Mouse (Mus musculus) lung, embryonic 14.5 days (tissue): Measurements from ENCODE around the gene Ctdnep1. TPM values are rescaled to one million over a fixed set of nuclear protein-coding genes. Genes with fewer than 3 reads are reported as not detected.

Experiments
- ATAC-seq: fragments of 200-750 bp; cut with Nextera tagmentation; 2 replicates; pipeline ENCODE4 v1.8.0; 2017; ENCODE audit warnings: mild to moderate bottlenecking, moderate TSS enrichment, moderate library complexity; ENCODE audit not compliant: insufficient read depth
- DNase-seq: peaks from one replicate; pipeline ENCODE4 v3.0.0-alpha.2; 2015
- H3K27ac ChIP-seq: fragments of 300-500 bp; sonication (generic); 2 replicates; pipeline ENCODE4 v1.5.1; 2014; ENCODE audit warnings: low read depth, mild to moderate bottlenecking, moderate library complexity
- H3K27me3 ChIP-seq: fragments of 300-500 bp; sonication (generic); 2 replicates; pipeline ENCODE4 v1.6.1; 2014; ENCODE audit warnings: low read length, control low read depth; ENCODE audit not compliant: insufficient read depth
- H3K36me3 ChIP-seq: fragments of 300-500 bp; sonication (generic); 2 replicates; pipeline ENCODE4 v1.6.1; 2014; ENCODE audit warnings: control low read depth; ENCODE audit not compliant: insufficient read depth
- H3K4me1 ChIP-seq: fragments of 300-500 bp; sonication (generic); 2 replicates; pipeline ENCODE4 v1.6.1; 2014; ENCODE audit warnings: antibody characterized with exemption, control low read depth; ENCODE audit not compliant: insufficient read depth
- H3K4me2 ChIP-seq: fragments of 300-500 bp; sonication (generic); 2 replicates; pipeline ENCODE4 v1.6.1; 2014; ENCODE audit warnings: mild to moderate bottlenecking
- H3K4me3 ChIP-seq: fragments of 300-500 bp; sonication (generic); 2 replicates; pipeline ENCODE4 v1.5.1; 2014; ENCODE audit warnings: low read depth, low read length
- H3K9ac ChIP-seq: fragments of 300-500 bp; sonication (generic); 2 replicates; pipeline ENCODE4 v1.6.1; 2014
- H3K9me3 ChIP-seq: fragments of 300-500 bp; sonication (generic); 2 replicates; pipeline ENCODE4 v1.6.1; 2016; ENCODE audit warnings: low read depth, low read length, control low read depth
- CTCF ChIP-seq: IDR thresholded peaks from 2 replicates; pipeline ENCODE4 v1.5.1; 2016; ENCODE audit warnings: antibody characterized with exemption, low read depth
- WGBS: fragments of 180-500 bp; shearing (Covaris S2); extraction: QIAGEN DNeasy Blood & Tissue Kit; methylation state at CpG from one replicate; pipeline ENCODE4 v1.1.7; 2014; 5-methylcytosine and 5-hydroxymethylcytosine counted together
- polyA plus RNA-seq: library from polyadenylated mRNA; unstranded; fragments of >200 nt; fragmentation: Nextera tagmentation; extraction: Ambion mirVana; gene quantifications from 2 replicates; pipeline ENCODE4 v1.2.1, GENCODE M21; 2014

The Ctdnep1 gene
- polyA plus RNA-seq, 1 experiment from 2014 or later, result 28.3 TPM

DNA sequence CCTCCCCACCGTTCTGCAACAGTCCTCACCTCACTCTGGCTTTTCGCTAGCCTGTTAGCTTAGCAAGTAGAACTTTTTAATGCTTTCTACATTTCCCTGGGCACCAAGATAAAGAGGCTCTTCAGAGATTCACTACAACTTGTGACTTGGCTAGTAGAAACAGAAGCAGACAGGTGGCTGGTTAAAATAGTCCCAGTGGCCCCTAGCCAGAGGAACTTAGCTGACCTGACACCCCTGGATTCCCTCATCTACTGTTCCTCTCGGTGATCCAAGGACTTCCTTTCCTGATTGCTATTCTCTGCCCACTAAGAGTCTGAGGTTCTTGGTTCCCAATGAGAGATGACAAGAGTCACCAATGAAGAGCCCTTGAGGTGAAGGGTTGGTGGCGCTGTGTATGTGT, 2.4 kb downstream of the Ctdnep1 start:
- no peaks in the 10 kb centered on the region for H3K9me3 ChIP-seq
- no peaks in the 10 kb centered on the region for H3K27me3 ChIP-seq
- ATAC-seq, result no peak
- H3K27ac ChIP-seq, result no peak overlapping the region
- no peak for DNase-seq
- H3K36me3 ChIP-seq, result peaks cover 49% of the 10 kb centered on the region
- 73% methylated on average over 4 of the region's 4 CpGs for WGBS
- peak overlapping the region; percentile 98 for H3K9ac ChIP-seq
- TF ChIP-seq CTCF, result no peak
- peak overlapping the region; percentile 67 for H3K4me2 ChIP-seq
- 0 out of 2 replicates have a peak overlapping the region, but pooled peaks have one; percentile 100 for H3K4me3 ChIP-seq
- H3K4me1 ChIP-seq, result peaks cover 11% of the 10 kb centered on the region; the same call in 1 of the 2 replicates

- ATAC-seq, result no peak
- Histone ChIP-seq H3K27me3 (no peaks in the 10 kb centered on the region), H3K36me3 (peaks cover 56% of the 10 kb centered on the region), H3K4me2 (no peak overlapping the region), H3K27ac (no peak overlapping the region), H3K9me3 (no peaks in the 10 kb centered on the region), H3K4me1 (peaks cover 11% of the 10 kb centered on the region; the same call in 1 of the 2 replicates), H3K4me3 (no peak overlapping the region), H3K9ac (no peak overlapping the region)
- no peak for DNase-seq
- 90% methylated on average over 8 of the region's 8 CpGs for WGBS
- TF ChIP-seq CTCF, result no peak
Measured at GRCm38 (mm10) chr11:69984431-69984830, 3.5 kb downstream of the Ctdnep1 start.

GRCm38 (mm10) chr11:69989949-69990348, 9.0 kb downstream of the Ctdnep1 start:
- ATAC-seq (no peak), DNase-seq (no peak)
- Histone ChIP-seq H3K27ac (peak overlapping the region; percentile 90), H3K27me3 (no peaks in the 10 kb centered on the region), H3K4me3 (no peak overlapping the region), H3K36me3 (peaks cover 68% of the 10 kb centered on the region), H3K4me2 (no peak overlapping the region), H3K4me1 (peaks cover 8% of the 10 kb centered on the region; the same call in 1 of the 2 replicates), H3K9me3 (no peaks in the 10 kb centered on the region), H3K9ac (no peak overlapping the region)
- WGBS, result 83% methylated on average over 8 of the region's 8 CpGs
- TF ChIP-seq CTCF, result no peak

DNA sequence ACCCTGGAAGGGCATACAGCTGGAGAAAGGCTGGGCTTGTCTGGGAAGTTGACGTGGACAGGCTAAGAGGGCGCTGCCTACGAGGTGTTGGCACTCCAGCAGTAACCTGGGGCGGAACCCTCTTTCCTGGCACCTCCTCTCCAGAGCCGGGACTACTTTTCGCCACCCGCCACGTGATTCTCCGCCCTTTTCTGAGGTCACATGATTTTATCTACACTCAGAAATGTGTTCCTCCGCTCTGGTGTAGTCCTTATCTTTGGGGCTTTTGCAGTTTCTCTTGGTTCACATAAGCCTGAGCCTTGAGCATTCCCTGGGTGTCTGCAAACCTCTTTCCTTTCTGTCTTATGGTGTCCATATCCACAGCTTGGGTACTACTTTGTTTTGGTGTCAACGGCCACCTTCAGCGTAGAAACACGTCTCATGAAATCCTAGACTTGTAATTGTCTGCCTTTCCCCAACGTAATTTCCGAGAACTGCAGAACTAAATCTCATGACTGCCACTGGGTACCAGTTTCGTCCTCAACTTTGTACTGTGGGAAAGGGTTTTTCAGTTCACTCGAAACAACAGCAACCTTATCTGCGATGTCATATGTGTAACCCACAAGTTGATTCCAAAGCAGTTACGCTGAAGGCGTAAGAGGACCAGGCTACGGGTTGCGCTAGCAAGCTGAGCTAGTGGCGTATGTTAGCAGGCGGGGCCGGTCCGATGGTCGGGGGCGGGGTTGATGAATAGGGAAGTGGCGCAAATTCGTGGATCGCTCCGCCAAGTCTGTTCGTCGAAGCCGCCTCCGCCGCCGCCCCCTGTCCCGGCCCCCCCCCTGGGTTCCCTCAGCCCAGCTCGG, 10.1 kb downstream of the Ctdnep1 start, which contains the start of gene Gabarap:
Gene Gabarap, plus strand, starts transcription at position 294 of the 842 bp plus-strand sequence.
- WGBS, result under 1% methylated on average over 40 of the region's 40 CpGs
- no peak for TF ChIP-seq CTCF
- H3K9me3 ChIP-seq, result no peaks in the 10 kb centered on the region
- peaks cover 8% of the 10 kb centered on the region; the same call in 1 of the 2 replicates for H3K4me1 ChIP-seq
- H3K4me3 ChIP-seq, result peak within 1 kb of the TSS; percentile 77
- H3K27me3 ChIP-seq, result no peaks in the 10 kb centered on the region
- H3K36me3 ChIP-seq, result peaks cover 58% of the 10 kb centered on the region
- ATAC-seq (peak; percentile 68), DNase-seq (peak; percentile 97)
- peak within 1 kb of the TSS; percentile 92 for H3K9ac ChIP-seq
- H3K27ac ChIP-seq, result peak within 1 kb of the TSS; percentile 90
- H3K4me2 ChIP-seq, result peak within 1 kb of the TSS; percentile 91

- 0 out of 2 replicates have a peak, but pooled peaks have one; percentile 2 for ATAC-seq
Measured at GRCm38 (mm10) chr11:69991711-69992110, 10.8 kb downstream of the Ctdnep1 start.

GRCm38 (mm10) chr11:69992396-69992795, 11.4 kb downstream of the Ctdnep1 start:
- ATAC-seq (no peak), DNase-seq (no peak)
- Histone ChIP-seq H3K4me3 (peak overlapping the region; percentile 77), H3K4me2 (peak overlapping the region; percentile 91), H3K9me3 (no peaks in the 10 kb centered on the region), H3K36me3 (peaks cover 45% of the 10 kb centered on the region), H3K9ac (peak overlapping the region; percentile 92), H3K27me3 (no peaks in the 10 kb centered on the region), H3K27ac (no peak overlapping the region), H3K4me1 (peaks cover 8% of the 10 kb centered on the region)
- TF ChIP-seq CTCF, result no peak
- WGBS, result 79% methylated on average over 10 of the region's 10 CpGs

More at GRCm38 (mm10) chr11:69991711-69992110, 10.8 kb downstream of the Ctdnep1 start:
- H3K36me3 ChIP-seq, result peaks cover 52% of the 10 kb centered on the region
- no peaks in the 10 kb centered on the region for H3K27me3 ChIP-seq
- peak overlapping the region; percentile 91 for H3K4me2 ChIP-seq
- DNase-seq, result no peak
- peak overlapping the region; percentile 90 for H3K27ac ChIP-seq
- no peaks in the 10 kb centered on the region for H3K9me3 ChIP-seq
- peak overlapping the region; percentile 77 for H3K4me3 ChIP-seq
- peak overlapping the region; percentile 92 for H3K9ac ChIP-seq
- H3K4me1 ChIP-seq, result peaks cover 8% of the 10 kb centered on the region; the same call in 1 of the 2 replicates
- no peak for TF ChIP-seq CTCF
- under 1% methylated on average over 15 of the region's 15 CpGs for WGBS

- H3K4me1 ChIP-seq, result peaks cover 12% of the 10 kb centered on the region
- H3K36me3 ChIP-seq, result peaks cover 44% of the 10 kb centered on the region
- WGBS, result 77% methylated on average over 3 of the region's 3 CpGs
- H3K27ac ChIP-seq, result no peak overlapping the region
- H3K9me3 ChIP-seq, result no peaks in the 10 kb centered on the region
- no peak overlapping the region for H3K9ac ChIP-seq
- peak overlapping the region; percentile 91 for H3K4me2 ChIP-seq
- peak overlapping the region; percentile 77; the same call in 1 of the 2 replicates for H3K4me3 ChIP-seq
- H3K27me3 ChIP-seq, result no peaks in the 10 kb centered on the region
- no peak for TF ChIP-seq CTCF
- DNase-seq (no peak), ATAC-seq (no peak)
Measured at GRCm38 (mm10) chr11:69992932-69993331, 12.0 kb downstream of the Ctdnep1 start.
